Mouse (Mus musculus): ENCODE results near the gene Olfr1323. TPM values are rescaled to one million over a fixed set of nuclear protein-coding genes. Genes with fewer than 3 reads are reported as not detected.

Gene Olfr1323
- not detected in 2 replicates for polyA plus RNA-seq (2012; rRNA removed)

DNA sequence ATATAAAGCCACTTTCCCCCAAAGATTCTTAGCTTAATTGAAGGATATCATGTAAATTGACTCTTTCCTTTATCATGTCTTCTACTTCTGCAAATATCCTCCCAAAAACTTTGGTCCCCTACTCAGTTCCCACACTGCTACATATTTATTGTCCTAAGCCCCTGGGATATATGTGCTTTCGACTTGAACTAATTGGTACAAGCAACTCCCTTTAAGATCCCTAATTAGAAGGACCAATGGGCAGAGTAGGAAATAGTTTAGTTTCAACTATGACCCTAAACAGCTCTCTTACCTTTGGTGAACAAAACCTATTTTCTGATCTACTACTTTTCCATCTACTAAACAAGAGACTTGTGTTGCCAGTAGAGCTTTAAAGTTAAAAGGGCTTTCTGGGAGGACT lies at the start of gene Olfr1323:
Olfr1323 (minus strand) TSS at position 101 of the 400 bp plus-strand sequence.
- TF ChIP-seq CTCF (IDR thresholded peaks at IDR 0.05; ENCODE audit: borderline replicate concordance, extremely low read depth, insufficient read depth, insufficient read length) (no peak), POLR2A (IDR thresholded peaks at IDR 0.05; ENCODE audit: borderline replicate concordance, extremely low read depth, insufficient read depth, insufficient read length, poor library complexity, severe bottlenecking) (no peak)
- no peak for DNase-seq (ENCODE audit: low read depth)

GRCm38 (mm10) chrX:50012242-50012641 lies 6.9 kb downstream of the Olfr1323 start:
- peak; percentile 2 for DNase-seq (ENCODE audit: low read depth)
- TF ChIP-seq POLR2A (IDR thresholded peaks at IDR 0.05; ENCODE audit: borderline replicate concordance, extremely low read depth, insufficient read depth, insufficient read length, poor library complexity, severe bottlenecking): no peak
- TF ChIP-seq CTCF (IDR thresholded peaks at IDR 0.05; ENCODE audit: borderline replicate concordance, extremely low read depth, insufficient read depth, insufficient read length): no peak

Other genes with a start within 250 kb of the Olfr1323 start
- 5.3 and 6.8 TPM in 2 replicates for gene Igsf1, start 221.6 kb downstream of the Olfr1323 start, polyA plus RNA-seq (2012; rRNA removed)
- gene Olfr1322, start 127.9 kb downstream of the Olfr1323 start, polyA plus RNA-seq (2012; rRNA removed): not detected in 2 replicates

Measured in brain, embryonic 14.5 days (tissue).